Mouse (Mus musculus) left cerebral cortex, postnatal 10 days (tissue): ENCODE measurements at regions not wholly inside any gene's neighbourhood (a gene's known extent, or its start where the extent isn't known, plus 50 kb on each side); places are given as distances from the start of the nearest gene placed in this dataset.

Experiments
- DNase-seq, 2 experiments: peaks; one replicate each; pipeline ENCODE4 v3.0.0; 2021 to 2022; ENCODE audit warnings: low spot score in 2 of 2, mixed read lengths in 1 of 2; ENCODE audit errors: extremely low spot score in 1 of 2
- intact Hi-C: fragments of 180-260 bp; cut with DNase I; formaldehyde crosslinking; loops from one replicate; pipeline ENCODE4 v1.15.1; 2025

- DNase-seq = peak in 1 of 2 experiments; percentile 31
- intact Hi-C loops = no loop called here
Observed at GRCm38 (mm10) chr11:64579826-64580225, 143.4 kb upstream of the F930015N05Rik start.

- intact Hi-C loops = no loop called here
Observed at GRCm38 (mm10) chr11:64586056-64586455, 149.6 kb upstream of the F930015N05Rik start.

GRCm38 (mm10) chr11:64587034-64587710 is 150.7 kb upstream of the F930015N05Rik start:
- intact Hi-C loops = no loop called here

More at GRCm38 (mm10) chr11:64586056-64586455, 149.6 kb upstream of the F930015N05Rik start:
- no peak for DNase-seq

GRCm38 (mm10) chr11:64587751-64588600 is 151.5 kb upstream of the F930015N05Rik start:
- no peak for DNase-seq

More at GRCm38 (mm10) chr11:64587034-64587710, 150.7 kb upstream of the F930015N05Rik start:
- no peak for DNase-seq

GRCm38 (mm10) chr11:64588601-64588989 is 152.1 kb upstream of the F930015N05Rik start:
- intact Hi-C loops = no loop called here
- no peak for DNase-seq

More at GRCm38 (mm10) chr11:64587751-64588600, 151.5 kb upstream of the F930015N05Rik start:
- intact Hi-C loops = no loop called here

- DNase-seq = no peak
- intact Hi-C loops = no loop called here
Observed at GRCm38 (mm10) chr11:64589026-64589425, 152.6 kb upstream of the F930015N05Rik start.

- intact Hi-C loops = no loop called here
- no peak for DNase-seq
Observed at GRCm38 (mm10) chr11:64590091-64590490, 153.6 kb upstream of the F930015N05Rik start.

- DNase-seq = no peak
- intact Hi-C loops = no loop called here
Observed at GRCm38 (mm10) chr11:64592253-64592652, 155.8 kb upstream of the F930015N05Rik start.

GRCm38 (mm10) chr11:64597305-64597704 is 160.9 kb upstream of the F930015N05Rik start:
- DNase-seq = no peak
- intact Hi-C loops = no loop called here

- DNase-seq = peak in 1 of 2 experiments; percentile 34
- intact Hi-C loops = no loop called here
Observed at GRCm38 (mm10) chr11:64599178-64599577, 162.7 kb upstream of the F930015N05Rik start.

GRCm38 (mm10) chr11:64600201-64601102 is 164.0 kb upstream of the F930015N05Rik start:
- DNase-seq = peak; percentile 15 to 55
- intact Hi-C loops = no loop called here

GRCm38 (mm10) chr11:64609043-64609442 is 172.6 kb upstream of the F930015N05Rik start:
- DNase-seq = no peak
- intact Hi-C loops = no loop called here

GRCm38 (mm10) chr11:64610724-64611123 is 174.3 kb upstream of the F930015N05Rik start:
- intact Hi-C loops = no loop called here
- DNase-seq = no peak

- intact Hi-C loops = no loop called here
- DNase-seq = no peak
Observed at GRCm38 (mm10) chr11:64615140-64615539, 178.7 kb upstream of the F930015N05Rik start.

- DNase-seq = no peak
- intact Hi-C loops = no loop called here
Observed at GRCm38 (mm10) chr11:64618631-64619385, 182.4 kb upstream of the F930015N05Rik start.

- intact Hi-C loops = no loop called here
Observed at GRCm38 (mm10) chr11:64627180-64627579, 190.7 kb upstream of the F930015N05Rik start.

GRCm38 (mm10) chr11:64640947-64641346 is 204.5 kb upstream of the F930015N05Rik start:
- intact Hi-C loops = loop anchor here (5.0 kb wide), 1 partner anchor 654 kb away; no protein-coding TSS in a partner anchor
- peak in 1 of 2 experiments; percentile 13 for DNase-seq

More at GRCm38 (mm10) chr11:64627180-64627579, 190.7 kb upstream of the F930015N05Rik start:
- no peak for DNase-seq

GRCm38 (mm10) chr11:64643171-64643570 is 206.7 kb upstream of the F930015N05Rik start:
- intact Hi-C loops = loop anchor here (5.0 kb wide), 1 partner anchor 656 kb away; no protein-coding TSS in a partner anchor
- no peak for DNase-seq
